Mouse (Mus musculus): ENCODE results near the gene Rdh16. TPM values are rescaled to one million over a fixed set of nuclear protein-coding genes. Genes with fewer than 3 reads are reported as not detected.

Gene Rdh16
- total and polyA plus RNA-seq, 3 experiments: not detected

DNA sequence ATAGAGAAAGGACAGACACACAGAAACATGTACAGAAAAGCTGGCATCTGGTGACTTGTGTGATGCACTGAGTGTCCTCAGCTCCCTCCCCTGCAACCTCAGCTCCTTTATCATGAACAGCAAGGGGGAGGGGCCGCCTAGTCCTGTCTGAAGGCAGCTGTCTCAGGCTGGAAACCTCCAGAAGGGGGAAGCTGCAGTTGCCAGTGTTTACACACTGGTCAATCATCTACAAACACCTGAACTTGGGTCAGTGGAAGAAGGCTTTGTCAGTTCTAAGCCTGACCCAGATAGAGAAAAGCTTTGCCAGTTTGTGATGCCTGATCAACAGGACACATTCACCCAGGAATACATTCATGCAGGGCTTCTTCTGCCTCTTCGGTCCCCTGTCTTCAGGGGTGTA is 76.7 kb downstream of the Rdh16 start:
- H3K27me3 ChIP-seq (ENCODE audit: control insufficient read depth, insufficient read depth, low read length): no peaks in the 10 kb centered on the region
- no peaks in the 10 kb centered on the region for H3K36me3 ChIP-seq (ENCODE audit: control insufficient read depth, insufficient read depth, low read length)
- H3K27ac ChIP-seq: no peak overlapping the region
- no peak overlapping the region for H3K9ac ChIP-seq (ENCODE audit: low read depth, low read length)
- no peak for DNase-seq
- H3K79me2 ChIP-seq (replicated peaks; ENCODE audit: control insufficient read depth, insufficient read depth, low read length): no peaks in the 10 kb centered on the region
- no peak overlapping the region for H3K4me3 ChIP-seq
- 34% methylated on average over 2 of the region's 2 CpGs for WGBS
- no peaks in the 10 kb centered on the region for H3K4me1 ChIP-seq (ENCODE audit: control insufficient read depth, insufficient read depth, low read length)
- intact Hi-C loops (cut with DNase I): no loop called here
- TF ChIP-seq CTCF (IDR thresholded peaks at IDR 0.05) (no peak), POLR2A (IDR thresholded peaks at IDR 0.05; ENCODE audit: insufficient read depth, low read depth, low read length) (no peak), EP300 (IDR thresholded peaks at IDR 0.05; ENCODE audit: insufficient read depth, low read depth, low read length) (no peak)

GRCm38 (mm10) chr10:127878262-127879057 is 77.5 kb downstream of the Rdh16 start:
- no peak overlapping the region for H3K4me3 ChIP-seq
- no peak for TF ChIP-seq EP300 (IDR thresholded peaks at IDR 0.05; ENCODE audit: insufficient read depth, low read depth, low read length)
- no peak for TF ChIP-seq POLR2A (IDR thresholded peaks at IDR 0.05; ENCODE audit: insufficient read depth, low read depth, low read length)
- no peak for TF ChIP-seq CTCF (IDR thresholded peaks at IDR 0.05)
- no peaks in the 10 kb centered on the region for H3K36me3 ChIP-seq (ENCODE audit: control insufficient read depth, insufficient read depth, low read length)
- no peaks in the 10 kb centered on the region for H3K27me3 ChIP-seq (ENCODE audit: control insufficient read depth, insufficient read depth, low read length)
- intact Hi-C loops (cut with DNase I): no loop called here
- H3K27ac ChIP-seq: no peak overlapping the region
- 61% methylated on average over 3 of the region's 3 CpGs for WGBS
- H3K4me1 ChIP-seq (ENCODE audit: control insufficient read depth, insufficient read depth, low read length): no peaks in the 10 kb centered on the region
- no peaks in the 10 kb centered on the region for H3K79me2 ChIP-seq (replicated peaks; ENCODE audit: control insufficient read depth, insufficient read depth, low read length)
- no peak overlapping the region for H3K9ac ChIP-seq (ENCODE audit: low read depth, low read length)
- no peak for DNase-seq

DNA sequence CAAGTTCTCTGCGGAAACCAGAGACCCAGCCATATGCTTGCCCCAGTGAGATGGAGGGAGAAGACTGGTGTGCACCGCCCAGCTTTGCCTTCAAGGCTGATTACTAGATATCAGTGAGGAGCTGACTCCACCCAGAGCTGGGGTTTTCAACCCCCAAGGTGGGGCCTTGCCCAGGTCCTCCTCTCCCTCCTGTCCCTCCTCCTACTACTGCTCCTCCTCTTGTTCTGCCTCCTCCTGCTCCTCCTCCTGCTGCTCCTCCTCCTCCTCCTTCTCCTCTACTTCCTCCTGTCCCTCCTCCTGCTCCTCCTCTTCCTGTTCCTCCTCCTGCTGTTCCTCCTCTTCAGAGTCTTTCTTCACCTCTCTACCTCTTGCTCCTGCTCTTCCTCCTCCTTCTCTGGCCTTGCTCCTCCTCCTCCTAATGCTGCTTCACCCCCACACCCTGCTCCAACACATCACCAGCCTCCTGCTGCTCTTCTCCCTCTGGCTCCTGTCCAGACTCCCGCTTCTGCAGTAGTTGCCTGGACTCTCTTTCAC is 78.3 kb downstream of the Rdh16 start:
- intact Hi-C loops (cut with DNase I): no loop called here
- 72% methylated on average over 3 of the region's 3 CpGs for WGBS
- H3K27me3 ChIP-seq (ENCODE audit: control insufficient read depth, insufficient read depth, low read length): no peaks in the 10 kb centered on the region
- no peak overlapping the region for H3K9ac ChIP-seq (ENCODE audit: low read depth, low read length)
- no peaks in the 10 kb centered on the region for H3K36me3 ChIP-seq (ENCODE audit: control insufficient read depth, insufficient read depth, low read length)
- no peak for TF ChIP-seq POLR2A (IDR thresholded peaks at IDR 0.05; ENCODE audit: insufficient read depth, low read depth, low read length)
- no peak for TF ChIP-seq CTCF (IDR thresholded peaks at IDR 0.05)
- no peak for TF ChIP-seq EP300 (IDR thresholded peaks at IDR 0.05; ENCODE audit: insufficient read depth, low read depth, low read length)
- H3K27ac ChIP-seq: no peak overlapping the region
- no peak overlapping the region for H3K4me3 ChIP-seq
- no peaks in the 10 kb centered on the region for H3K79me2 ChIP-seq (replicated peaks; ENCODE audit: control insufficient read depth, insufficient read depth, low read length)
- DNase-seq: no peak
- H3K4me1 ChIP-seq (ENCODE audit: control insufficient read depth, insufficient read depth, low read length): no peaks in the 10 kb centered on the region

- DNase-seq: no peak
- Histone ChIP-seq H3K79me2 (replicated peaks; ENCODE audit: control insufficient read depth, insufficient read depth, low read length) (no peaks in the 10 kb centered on the region), H3K4me1 (ENCODE audit: control insufficient read depth, insufficient read depth, low read length) (no peaks in the 10 kb centered on the region), H3K4me3 (no peak overlapping the region), H3K9ac (ENCODE audit: low read depth, low read length) (no peak overlapping the region), H3K27me3 (ENCODE audit: control insufficient read depth, insufficient read depth, low read length) (no peaks in the 10 kb centered on the region), H3K27ac (no peak overlapping the region), H3K36me3 (ENCODE audit: control insufficient read depth, insufficient read depth, low read length) (no peaks in the 10 kb centered on the region)
- intact Hi-C loops (cut with DNase I): no loop called here
- no peak for TF ChIP-seq EP300 (IDR thresholded peaks at IDR 0.05; ENCODE audit: insufficient read depth, low read depth, low read length)
- TF ChIP-seq POLR2A (IDR thresholded peaks at IDR 0.05; ENCODE audit: insufficient read depth, low read depth, low read length): no peak
- TF ChIP-seq CTCF (IDR thresholded peaks at IDR 0.05): no peak
- WGBS: 88% methylated on average over 4 of the region's 4 CpGs
Measured at GRCm38 (mm10) chr10:127881041-127881440, 80.1 kb downstream of the Rdh16 start.

DNA sequence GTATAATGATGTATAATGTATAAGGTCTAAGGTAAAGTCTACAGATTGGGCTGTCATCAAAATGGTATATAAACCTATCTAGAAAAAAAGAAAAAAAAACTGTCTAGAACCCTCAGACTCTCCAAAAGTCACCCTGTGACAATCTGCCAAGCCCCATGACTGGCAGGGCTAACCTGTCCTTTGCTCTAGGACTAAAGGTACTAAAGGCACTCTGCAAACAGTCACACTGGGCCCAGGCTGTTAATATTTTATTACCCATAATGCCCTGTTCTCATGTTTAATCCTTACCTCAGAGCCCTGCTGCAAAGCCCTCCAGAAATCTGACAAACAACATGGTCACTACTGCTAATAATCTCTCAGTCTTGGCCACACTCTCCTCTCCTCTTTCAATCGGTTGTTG is 85.6 kb downstream of the Rdh16 start:
- intact Hi-C loops (cut with DNase I): no loop called here
- no peak for TF ChIP-seq EP300 (IDR thresholded peaks at IDR 0.05; ENCODE audit: insufficient read depth, low read depth, low read length)
- no peak for TF ChIP-seq CTCF (IDR thresholded peaks at IDR 0.05)
- TF ChIP-seq POLR2A (IDR thresholded peaks at IDR 0.05; ENCODE audit: insufficient read depth, low read depth, low read length): no peak
- H3K79me2 ChIP-seq (replicated peaks; ENCODE audit: control insufficient read depth, insufficient read depth, low read length): no peaks in the 10 kb centered on the region
- H3K4me1 ChIP-seq (ENCODE audit: control insufficient read depth, insufficient read depth, low read length): no peaks in the 10 kb centered on the region
- no peak overlapping the region for H3K4me3 ChIP-seq
- H3K27me3 ChIP-seq (ENCODE audit: control insufficient read depth, insufficient read depth, low read length): no peaks in the 10 kb centered on the region
- DNase-seq: no peak
- no peak overlapping the region for H3K27ac ChIP-seq
- no peaks in the 10 kb centered on the region for H3K36me3 ChIP-seq (ENCODE audit: control insufficient read depth, insufficient read depth, low read length)
- 59% methylated on average over 1 of the region's 1 CpGs for WGBS
- H3K9ac ChIP-seq (ENCODE audit: low read depth, low read length): no peak overlapping the region

GRCm38 (mm10) chr10:127886971-127887370 is 86.0 kb downstream of the Rdh16 start:
- no peak for DNase-seq
- H3K79me2 ChIP-seq (replicated peaks; ENCODE audit: control insufficient read depth, insufficient read depth, low read length): no peaks in the 10 kb centered on the region
- no peaks in the 10 kb centered on the region for H3K36me3 ChIP-seq (ENCODE audit: control insufficient read depth, insufficient read depth, low read length)
- intact Hi-C loops (cut with DNase I): no loop called here
- H3K4me3 ChIP-seq: no peak overlapping the region
- H3K9ac ChIP-seq (ENCODE audit: low read depth, low read length): no peak overlapping the region
- TF ChIP-seq CTCF (IDR thresholded peaks at IDR 0.05) (no peak), EP300 (IDR thresholded peaks at IDR 0.05; ENCODE audit: insufficient read depth, low read depth, low read length) (no peak), POLR2A (IDR thresholded peaks at IDR 0.05; ENCODE audit: insufficient read depth, low read depth, low read length) (no peak)
- WGBS: 81% methylated on average over 4 of the region's 4 CpGs
- H3K4me1 ChIP-seq (ENCODE audit: control insufficient read depth, insufficient read depth, low read length): no peaks in the 10 kb centered on the region
- H3K27ac ChIP-seq: no peak overlapping the region
- no peaks in the 10 kb centered on the region for H3K27me3 ChIP-seq (ENCODE audit: control insufficient read depth, insufficient read depth, low read length)
